Mouse (Mus musculus) liver, adult 2 months (tissue): ENCODE results near the gene Arsj.

Experiments used
- CTCF ChIP-seq: fragments of 200-500 bp; IDR thresholded peaks from 2 replicates; pipeline ENCODE4 v1.5.1; 2011; ENCODE audit warnings: low read depth, low read length, control low read depth
- POLR2A ChIP-seq: fragments of 200-500 bp; IDR thresholded peaks from 2 replicates; pipeline ENCODE4 v1.6.1; 2011; ENCODE audit warnings: low read length, control low read depth; ENCODE audit not compliant: insufficient read depth; ENCODE audit errors: extremely low read depth

- TF ChIP-seq CTCF = no peak
- no peak for TF ChIP-seq POLR2A
Observed at GRCm38 (mm10) chr3:126463119-126463815, 99.8 kb downstream of the Arsj start.
